Mouse (Mus musculus) monocyte, adult 2 months (primary cell): ENCODE results near the gene Eed.

Experiments used
- DNase-seq, 2 experiments: peaks; one replicate each; pipeline ENCODE4 v3.0.0; 2022; ENCODE audit warnings: low spot score in 2 of 2, low read depth in 1 of 2

Gene Eed

DNA sequence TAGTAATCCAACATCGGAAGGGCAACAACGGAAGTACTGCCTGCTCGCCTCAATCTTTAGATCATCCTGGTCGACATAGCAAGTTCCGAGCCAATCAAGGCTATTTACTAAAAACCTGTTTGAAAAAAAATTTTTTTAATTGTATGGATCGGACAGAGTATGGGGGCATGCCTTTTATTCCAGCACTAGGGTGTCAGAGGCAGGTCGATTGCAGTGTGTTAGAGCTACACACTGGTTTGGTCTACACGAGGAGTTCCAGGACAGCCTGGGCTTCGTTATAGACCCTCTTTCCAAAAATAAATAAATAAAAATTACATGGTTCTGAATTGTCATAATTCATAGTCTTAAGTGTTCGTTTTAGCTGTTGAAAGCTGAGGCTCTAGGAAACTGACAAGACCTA lies 774 bp upstream of the Eed start:
- no peak for DNase-seq

DNA sequence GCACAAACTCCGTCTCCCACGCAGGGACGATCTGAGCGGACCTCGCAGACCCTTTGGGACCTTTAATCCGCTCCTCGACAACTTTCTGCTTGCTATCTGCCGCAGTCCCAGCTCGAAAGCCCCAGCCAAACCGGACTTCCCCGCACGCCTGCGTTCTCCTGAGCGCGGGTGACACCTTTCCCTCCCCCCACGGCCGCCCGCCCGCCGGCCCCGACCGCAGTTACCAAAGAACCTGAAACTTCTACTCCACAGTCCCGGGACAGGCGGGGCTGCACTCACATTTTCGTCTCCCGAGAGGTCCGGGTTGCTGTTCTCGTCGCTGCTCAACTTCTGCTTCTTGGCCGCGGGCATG lies 674 bp downstream of the Eed start:
- DNase-seq, result no peak

DNA sequence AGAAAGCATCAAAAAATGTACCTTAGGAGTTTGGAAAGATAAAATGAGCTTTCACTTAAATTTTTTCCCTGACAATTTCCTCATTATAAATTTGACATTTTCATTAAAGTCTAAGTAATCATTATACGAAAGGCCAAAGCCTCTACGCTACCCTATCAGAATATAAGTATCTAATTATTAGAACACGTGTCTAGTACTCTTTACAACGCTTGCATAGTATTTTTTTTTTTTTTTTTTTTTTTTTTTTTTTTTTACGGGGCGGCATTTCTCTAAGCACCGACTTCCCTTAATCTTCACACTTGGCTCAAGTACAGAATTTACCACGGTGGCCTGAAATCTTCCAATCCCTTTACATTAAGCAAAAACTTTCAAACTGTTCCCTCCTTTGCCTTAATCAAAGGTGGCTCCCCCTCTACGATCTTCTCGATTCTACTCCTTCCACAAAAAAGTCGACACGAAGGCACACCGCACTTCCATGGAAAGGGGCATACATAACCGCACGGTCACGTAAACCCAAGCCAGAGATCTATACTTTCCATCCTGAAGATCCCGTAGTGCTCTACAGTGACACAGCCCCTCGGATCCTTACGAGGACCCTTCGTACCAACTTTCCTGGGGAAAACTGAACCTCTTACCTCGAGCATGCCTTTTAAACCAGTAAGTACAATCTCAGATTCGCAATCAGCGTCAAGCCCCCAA lies 1.2 kb downstream of the Eed start:
- DNase-seq, result peak in 1 of 2 experiments; percentile 1

DNA sequence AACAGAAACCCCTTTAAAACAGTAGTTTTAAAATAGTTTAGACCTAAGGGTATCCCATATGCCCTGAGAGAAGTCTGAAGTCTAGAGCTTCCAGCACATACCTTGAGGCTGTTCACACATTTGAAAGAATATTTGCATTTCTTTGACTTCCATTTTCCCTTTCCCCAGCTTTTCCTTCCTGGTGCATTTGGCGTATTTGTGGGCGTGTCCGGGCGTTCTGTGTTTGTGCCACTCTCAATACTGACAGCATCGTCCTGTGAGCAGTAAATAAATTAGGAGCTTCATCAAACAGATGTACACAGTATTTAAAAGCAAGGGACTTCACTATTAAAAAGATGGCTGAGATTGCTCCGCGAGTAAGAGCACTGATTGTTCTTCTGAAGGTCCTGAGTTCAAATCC lies 4.0 kb downstream of the Eed start:
- no peak for DNase-seq

- DNase-seq, result no peak
Observed at GRCm38 (mm10) chr7:89975571-89975970, 5.2 kb downstream of the Eed start.

DNA sequence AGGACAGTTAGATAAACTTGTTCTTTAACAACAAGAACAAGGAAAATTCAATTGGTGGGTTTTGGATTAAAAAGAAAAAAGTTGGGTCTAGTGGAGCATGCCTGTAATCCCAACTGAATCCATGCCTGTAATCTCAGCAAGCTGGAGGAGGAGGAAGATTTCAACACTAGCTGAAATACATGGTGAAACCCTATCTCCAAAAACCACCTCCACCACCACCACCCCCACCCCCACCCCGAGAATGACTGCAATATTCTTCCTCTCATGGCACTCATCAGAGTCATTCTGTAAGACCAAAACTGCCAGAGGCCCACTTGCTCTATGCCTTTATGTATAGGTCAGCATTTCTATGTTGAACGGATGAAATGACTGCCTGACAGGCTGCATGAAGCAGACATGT lies 13.5 kb downstream of the Eed start:
- DNase-seq, result no peak

GRCm38 (mm10) chr7:89966771-89967170 lies 14.0 kb downstream of the Eed start:
- DNase-seq, result no peak

DNA sequence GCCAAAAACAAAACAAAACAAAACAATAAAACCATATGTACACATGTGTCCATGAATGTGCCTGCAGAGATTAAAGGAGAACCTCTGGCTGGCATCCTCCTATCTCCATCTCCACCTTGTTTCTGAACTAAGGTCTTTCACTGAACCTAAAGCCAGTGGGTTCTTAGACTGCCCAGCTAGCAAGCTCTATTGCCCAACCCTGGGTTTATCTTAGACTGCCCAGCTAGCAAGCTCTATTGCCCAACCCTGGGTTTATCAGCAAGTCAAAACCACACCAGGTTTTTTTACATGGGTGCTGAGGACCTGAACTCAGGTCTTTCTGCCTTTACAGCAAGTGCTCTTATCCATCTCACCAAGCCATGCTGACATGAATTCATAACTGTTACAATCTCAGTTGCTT lies 17.6 kb downstream of the Eed start:
- no peak for DNase-seq

GRCm38 (mm10) chr7:89957300-89957699 lies 23.5 kb downstream of the Eed start:
- no peak for DNase-seq

DNA sequence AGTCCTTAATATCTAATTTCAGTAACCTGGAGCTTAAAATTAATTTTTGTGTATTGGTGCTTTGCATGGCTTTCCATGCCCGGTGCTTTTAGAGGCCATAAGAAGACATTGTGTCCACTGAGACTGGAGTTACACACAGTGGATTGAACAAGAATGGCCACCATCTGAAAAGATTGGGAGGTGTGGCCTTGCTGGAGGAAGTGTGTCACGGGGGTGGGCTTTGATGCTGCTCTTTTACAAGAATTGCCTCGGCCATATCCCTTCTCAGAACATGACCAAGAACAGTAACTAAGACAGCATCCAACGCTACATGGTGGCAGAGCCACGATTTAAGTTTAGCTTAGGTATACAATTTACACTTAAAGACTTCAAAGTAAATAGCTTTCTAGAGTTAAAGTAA lies 26.5 kb downstream of the Eed start:
- no peak for DNase-seq

GRCm38 (mm10) chr7:89949403-89949802 lies 31.4 kb downstream of the Eed start:
- no peak for DNase-seq

DNA sequence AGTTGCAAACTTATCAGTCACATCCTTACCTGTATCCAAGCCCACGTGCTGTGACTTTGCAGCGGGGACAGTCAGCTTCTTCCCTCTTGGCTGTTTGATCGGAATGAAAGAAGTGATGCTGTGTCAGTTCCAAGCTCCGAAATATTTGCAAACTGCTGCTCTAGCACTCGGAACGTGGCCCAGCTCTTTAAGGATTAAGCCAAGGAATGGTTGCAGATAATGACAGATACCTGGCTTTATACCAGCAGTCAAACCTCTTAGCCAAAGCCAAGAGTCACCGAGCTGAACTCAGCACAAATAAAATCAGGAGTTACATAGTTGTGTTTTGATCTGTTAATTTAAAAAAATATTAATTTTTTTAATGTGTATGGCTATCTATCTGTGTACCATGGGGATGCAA lies 32.8 kb downstream of the Eed start:
- no peak for DNase-seq

- peak; percentile 83 to 90 for DNase-seq
Observed at GRCm38 (mm10) chr7:89940571-89941463, 40.0 kb downstream of the Eed start, which contains the start of gene Hikeshi. Gene Hikeshi, minus strand, starts transcription at chr7:89941204.

DNA sequence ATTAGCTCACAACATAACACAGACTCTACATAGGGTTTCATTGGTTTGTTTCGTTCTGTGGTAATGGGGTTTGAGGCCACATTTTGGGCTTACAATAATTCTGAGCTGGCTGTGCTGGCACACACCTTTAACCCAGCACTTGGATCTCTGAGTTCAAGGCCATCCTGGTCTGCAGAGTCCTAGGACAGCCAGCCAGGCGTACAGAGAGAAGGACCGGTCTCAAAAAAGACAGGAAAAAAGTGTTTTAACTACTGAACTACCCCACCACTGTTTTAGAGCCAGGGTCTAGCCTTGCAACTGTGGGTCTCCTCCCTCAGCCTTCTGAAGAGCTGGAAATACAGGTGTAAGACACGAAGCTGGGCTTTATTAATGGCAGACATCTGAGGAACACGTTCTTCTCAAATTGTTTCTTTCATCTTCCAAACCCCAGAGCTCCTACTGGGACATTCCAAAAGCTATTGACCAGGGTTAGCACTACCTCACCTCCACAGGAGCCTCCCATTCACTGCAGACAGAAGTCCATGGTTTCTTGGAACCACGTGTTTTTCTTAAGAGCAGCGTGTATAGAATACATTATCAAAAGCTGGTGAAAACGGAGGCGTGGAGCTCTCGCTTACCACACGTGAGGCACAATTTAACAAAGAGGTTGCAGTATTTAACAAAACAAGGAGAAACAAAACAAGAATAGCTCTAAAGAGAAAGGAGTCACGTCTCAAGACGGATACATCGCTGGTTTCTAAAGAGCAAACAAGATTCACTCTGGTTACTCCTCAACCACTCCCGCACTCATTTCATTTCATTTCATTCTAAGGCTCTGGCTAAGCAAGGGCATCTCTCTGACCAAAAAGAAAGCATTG lies 41.1 kb downstream of the Eed start:
- no peak for DNase-seq

DNA sequence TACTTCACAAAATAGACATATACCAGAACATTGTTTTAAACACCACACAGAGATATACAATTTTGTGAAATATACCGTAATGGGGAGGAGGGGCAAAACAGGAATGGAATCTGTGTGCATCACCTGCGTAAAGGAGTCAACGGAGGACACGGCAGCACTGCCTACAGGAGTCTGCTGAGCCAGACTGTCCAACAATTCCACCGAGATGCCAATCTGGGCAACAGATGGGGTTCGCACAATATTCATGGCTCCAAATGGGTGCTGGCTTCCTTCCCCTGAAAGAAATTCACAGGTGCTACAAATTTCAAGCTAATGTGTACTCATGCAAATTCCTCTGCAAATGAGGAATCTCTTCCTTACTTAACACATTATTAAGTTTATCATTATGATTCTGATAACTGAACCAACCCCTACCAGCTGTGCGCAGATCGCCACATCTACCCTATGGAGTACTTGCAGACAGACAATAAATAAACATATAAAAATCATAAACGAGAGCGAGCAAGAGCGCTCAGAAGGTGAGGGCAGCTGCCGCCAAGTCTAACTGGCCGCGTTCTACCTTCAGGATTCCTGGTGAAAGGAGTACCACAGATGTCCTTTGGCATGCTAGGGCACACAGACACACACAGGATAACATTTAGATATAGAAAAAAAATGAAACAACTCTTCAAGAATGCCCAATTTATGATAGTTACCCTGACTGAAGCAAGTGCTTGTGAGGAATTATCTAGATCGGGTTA lies 57.2 kb downstream of the Eed start:
- no peak for DNase-seq

- no peak for DNase-seq
Observed at GRCm38 (mm10) chr7:89917776-89918175, 63.0 kb downstream of the Eed start.

DNA sequence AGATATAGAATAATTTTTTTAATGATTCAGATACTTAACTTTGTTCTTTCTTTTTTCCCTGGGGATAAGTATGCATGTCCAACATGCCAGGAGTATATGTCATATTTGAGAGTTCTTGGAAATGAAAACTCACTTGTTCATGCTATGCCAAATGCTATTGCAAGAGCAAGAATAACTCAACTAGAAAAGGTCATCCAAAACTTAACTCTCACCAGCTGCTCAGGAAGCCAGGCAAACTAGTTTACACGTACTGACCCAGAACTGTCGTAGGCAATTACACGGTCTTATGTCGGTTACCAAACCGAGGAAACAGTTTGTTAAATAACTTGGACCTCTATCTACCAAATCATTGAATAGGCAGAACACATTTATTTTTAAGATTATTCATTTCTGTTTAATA lies 64.1 kb downstream of the Eed start:
- DNase-seq, result no peak

- DNase-seq, result no peak
Observed at GRCm38 (mm10) chr7:89913432-89914158, 67.2 kb downstream of the Eed start.

DNA sequence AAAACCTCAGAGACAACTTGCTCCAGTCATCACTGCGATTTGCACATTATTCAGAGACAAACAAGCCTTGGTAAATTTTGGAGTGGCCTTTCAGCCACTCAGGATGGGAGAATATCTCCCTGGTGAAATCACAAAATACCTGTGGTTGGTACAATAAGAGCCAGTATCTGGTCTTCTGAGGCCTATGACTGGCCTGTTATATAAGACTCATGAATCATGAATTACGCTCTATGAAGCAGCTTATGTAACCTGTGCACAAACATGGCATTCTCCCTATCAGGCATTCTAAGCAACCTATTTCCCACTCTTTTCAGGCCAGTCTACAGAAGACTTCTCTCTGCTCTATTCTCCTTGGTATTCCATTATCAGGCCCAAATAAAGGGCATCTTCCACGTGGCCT lies 68.4 kb downstream of the Eed start:
- DNase-seq, result no peak

GRCm38 (mm10) chr7:89909711-89910110 lies 71.1 kb downstream of the Eed start:
- DNase-seq, result no peak
